Mouse (Mus musculus) frontal cortex, postnatal 10 days (tissue): Measurements from ENCODE around the gene Myt1l.
A peak's percentile ranks its signal among the peaks of the same experiment; 100 is the strongest.

Source experiments
- DNase-seq, 2 experiments: peaks; one replicate each; pipeline ENCODE4 v3.0.0; 2022; ENCODE audit warnings: low spot score in 2 of 2, mixed read lengths in 1 of 2

The Myt1l gene

DNA sequence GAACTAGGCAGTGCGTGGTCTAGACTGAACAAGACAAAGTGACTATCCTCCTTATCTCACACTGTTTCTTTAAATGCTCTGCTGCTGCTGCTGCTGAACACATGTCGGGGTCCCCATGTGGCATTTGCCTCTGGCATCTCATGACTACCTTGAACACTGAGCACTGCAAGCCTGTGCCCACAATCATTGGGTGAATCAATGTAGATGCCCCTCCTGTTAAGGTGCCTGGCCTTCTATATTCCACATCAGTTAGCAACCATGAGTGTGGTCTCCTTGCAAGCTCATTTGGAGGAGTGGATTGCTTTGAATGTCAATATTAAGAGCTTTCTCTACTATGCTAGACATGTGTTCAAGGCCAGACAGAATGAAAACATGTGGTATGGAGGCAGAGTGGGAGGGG, 287.3 kb downstream of the Myt1l start:
- DNase-seq, result no peak

DNA sequence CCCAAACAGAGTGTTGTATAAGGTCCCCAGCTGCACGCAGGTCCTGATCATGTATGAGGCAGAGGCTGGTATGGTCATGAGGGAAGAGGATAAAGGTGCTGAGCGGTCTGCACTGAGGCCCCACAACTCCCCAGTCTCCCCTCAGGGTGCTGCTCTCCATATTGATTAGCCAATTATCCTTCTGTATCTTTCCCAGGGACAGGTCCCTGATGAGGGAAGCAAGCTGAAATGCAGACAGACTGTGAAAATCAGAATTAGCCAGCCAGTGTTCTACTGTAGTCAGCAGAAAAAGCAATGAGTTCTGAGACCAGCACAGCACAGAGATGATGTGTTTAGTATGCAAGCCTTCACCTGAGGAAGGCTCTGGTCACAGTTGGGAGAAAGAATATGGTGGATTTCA, 287.9 kb downstream of the Myt1l start:
- DNase-seq, result no peak

DNA sequence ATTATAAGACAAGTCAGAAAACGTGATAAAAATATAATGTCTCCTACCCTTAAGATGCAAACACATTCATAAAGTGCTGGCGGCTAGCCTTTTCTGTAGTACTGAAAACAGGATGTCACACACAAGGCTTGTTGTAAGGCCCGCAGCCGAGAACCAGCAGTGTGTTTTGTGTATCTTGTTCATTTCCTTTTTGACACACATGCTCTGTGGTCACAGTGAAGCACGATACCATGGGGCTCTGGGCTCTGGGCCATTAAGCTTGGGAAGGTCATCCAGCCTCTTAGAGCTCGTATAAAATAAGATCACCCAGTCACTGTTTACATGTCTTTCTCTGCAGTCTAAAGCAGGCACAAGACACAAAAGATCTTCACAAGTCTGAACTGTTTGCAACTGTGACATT, 288.6 kb downstream of the Myt1l start:
- no peak for DNase-seq

DNA sequence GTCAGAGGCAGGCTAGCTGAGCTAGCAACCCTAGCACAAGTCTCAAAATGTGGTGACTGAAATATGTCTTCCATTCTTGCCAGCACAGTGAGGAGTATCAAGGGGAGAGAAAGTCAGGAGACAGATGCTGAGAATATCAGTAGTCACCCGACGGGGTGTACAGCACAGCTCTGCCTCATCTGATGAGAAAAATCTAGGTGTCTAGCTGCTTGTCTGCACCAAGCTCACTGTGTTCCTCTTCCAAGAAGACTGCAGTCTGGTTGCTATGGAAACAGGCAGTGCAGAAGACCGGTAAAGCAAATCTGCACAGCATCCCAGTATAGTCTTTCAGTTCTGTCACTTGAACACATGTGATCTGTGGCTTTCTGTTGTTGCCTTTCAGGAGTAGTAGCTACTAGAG, 294.0 kb downstream of the Myt1l start:
- peak in 1 of 2 experiments; percentile 58 for DNase-seq

DNA sequence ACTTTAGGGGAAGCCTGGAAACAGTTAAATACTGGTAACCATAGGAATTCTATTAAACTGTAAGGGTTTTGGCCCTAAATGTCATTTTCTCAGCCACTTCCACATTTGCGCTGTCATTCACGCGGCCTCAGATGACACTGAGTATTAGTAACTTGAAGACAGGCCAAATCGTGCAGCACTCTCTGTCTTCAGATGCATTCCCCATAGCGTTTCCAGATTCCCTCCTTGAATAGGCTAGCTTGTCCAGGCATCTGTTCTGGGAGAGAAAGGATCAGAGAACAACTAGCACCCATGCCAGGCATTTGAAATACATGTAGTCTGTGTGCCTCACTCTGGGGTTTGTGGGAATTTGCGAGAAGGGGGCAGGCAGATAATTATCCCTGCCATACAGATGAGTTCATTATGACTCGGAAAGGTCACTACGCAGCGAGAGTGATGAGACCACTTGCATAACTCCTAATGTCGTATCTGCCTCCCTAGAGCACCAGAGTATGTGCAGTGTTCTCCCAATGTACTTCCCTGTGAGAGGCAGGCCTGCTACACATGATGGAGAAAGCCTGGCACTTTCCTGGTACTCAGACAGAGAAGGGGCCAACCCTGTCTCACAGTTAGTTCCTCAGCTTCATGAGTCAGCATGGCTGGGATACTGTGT, 295.7 kb downstream of the Myt1l start:
- DNase-seq, result no peak

DNA sequence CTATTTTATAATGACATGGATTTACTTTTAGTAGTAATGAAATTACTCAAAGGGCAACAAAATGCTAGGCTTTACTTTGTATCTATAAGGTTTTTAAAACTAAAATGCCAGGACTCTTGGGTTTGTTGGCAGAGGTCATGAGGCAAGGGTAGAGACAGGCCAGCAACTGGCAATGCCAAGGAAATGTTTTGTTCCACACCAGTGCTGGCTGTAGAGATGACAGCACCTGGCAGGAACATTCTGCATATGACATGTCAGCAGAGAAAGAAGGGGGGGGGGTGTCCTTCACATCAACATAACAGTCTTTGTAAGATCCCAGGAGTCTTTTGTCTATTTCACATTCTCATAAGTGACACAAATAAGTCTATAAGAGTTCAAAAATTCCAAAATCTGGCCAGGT, 302.4 kb downstream of the Myt1l start:
- DNase-seq, result no peak

DNA sequence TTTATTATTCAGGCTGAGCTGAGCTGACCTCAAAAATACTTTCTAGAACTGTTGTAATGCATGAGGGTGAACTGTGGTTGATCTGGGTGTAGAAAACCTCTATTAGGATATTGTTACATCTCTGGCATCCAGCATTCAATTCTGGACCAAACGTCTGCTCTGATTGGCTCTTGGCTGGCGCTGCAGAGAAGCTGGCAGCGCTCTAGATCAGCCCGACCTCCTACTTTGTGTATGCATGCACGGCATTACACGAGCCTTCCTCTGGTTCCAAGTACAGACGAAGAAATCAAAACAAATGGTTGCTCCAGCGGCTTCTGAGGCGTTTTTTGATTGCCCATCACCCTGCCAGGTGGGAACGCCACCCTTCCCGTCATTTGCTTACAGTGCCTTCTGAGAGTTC, 303.2 kb downstream of the Myt1l start:
- DNase-seq, result no peak

DNA sequence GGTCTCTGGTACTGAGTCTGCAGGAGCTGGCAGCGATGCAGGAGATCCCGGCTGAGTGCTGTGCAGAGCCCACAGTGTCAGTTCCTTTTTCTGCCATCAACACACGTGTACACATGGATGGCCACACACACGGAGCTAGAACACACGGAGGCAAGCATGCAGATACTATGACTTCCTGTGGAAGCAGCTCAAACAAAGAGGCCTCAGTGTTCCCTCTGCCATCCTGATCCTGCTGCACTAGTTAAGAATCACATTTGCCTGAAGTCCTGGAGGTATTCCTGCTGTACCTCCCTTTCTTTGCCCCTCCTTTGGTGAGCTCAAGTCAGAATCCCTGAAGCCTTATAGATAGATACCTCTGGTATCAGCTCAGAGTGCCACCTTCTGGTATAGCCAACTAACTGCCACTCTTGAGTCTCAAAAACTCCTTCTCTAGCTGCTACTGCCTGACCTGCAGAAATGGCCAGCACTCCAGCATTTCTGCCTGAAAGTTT, 309.2 kb downstream of the Myt1l start:
- DNase-seq, result no peak

DNA sequence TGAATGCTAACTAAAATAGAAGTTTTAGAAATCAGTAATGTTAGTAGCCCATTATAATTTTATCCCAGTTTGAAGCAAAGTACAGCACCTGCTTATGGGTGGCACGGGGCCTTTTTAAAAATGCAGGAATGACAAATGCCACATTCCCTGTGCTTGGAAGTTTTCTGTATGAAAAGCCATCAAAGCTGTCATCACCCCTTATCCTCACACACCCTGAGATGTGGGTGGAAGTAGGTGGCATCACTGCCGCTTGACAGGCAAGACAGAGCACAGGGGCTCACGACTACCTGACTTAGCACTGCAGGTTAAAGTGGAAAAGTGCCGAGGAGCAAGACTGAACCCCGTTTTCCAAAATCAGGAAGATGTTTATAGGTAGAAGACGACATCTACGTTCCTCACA, 310.2 kb downstream of the Myt1l start:
- no peak for DNase-seq

DNA sequence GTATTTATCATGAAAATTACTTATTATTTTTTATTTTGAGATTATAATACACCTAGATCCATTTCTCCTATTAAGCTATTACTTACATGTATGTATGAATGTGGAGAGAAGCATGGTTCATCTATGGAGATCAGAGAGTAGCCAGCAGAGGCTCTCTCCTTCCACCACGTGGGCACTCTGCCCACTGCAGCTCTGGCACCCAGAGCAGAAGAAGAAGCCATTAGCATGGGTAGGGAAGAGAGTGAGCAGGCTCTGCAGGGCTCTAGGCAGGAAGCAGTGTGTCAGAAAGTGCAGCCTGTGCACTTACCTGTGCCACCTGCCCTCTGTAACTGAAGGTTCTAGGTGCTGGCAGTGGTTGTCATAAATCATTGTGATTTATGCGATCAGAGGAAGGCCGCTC, 321.8 kb downstream of the Myt1l start:
- DNase-seq, result no peak

DNA sequence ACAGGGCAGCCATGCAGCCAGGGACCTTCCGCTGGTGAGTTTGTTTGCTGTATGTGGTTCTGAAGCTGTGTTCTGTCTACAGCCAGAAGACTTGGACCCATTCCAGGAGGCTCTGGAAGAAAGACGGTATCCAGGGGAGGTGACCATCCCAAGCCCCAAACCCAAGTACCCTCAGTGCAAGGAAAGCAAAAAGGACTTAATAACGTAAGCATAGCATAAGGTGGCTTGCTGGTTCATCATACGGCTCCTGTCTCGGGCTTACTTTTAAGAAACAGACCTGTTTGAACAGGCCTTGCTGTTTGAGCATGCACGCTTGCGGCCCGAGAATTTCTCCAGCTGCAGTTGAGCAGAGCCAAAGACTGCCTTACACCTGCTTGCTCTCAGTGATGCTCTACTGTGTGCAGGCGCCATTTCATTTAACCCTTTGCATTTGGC, 326.0 kb downstream of the Myt1l start:
- no peak for DNase-seq

DNA sequence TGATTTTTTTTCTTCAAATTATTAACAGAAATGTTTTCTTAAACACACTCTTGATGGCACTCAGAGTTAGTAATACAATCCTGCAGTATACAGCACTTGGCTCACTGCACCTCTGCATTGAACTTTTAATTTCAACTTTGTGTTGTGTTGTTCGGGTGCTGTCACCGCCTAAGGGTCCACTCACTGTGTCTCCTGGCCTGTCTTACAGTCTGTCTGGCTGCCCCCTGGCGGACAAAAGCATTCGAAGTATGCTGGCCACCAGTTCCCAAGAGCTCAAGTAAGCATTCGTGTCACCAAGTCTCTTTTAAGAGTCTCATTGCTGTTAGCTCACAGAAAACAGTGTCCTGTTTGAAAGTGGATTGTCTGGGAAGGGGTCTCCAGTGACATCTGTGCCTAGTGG, 326.8 kb downstream of the Myt1l start:
- DNase-seq, result peak in 1 of 2 experiments; percentile 56

DNA sequence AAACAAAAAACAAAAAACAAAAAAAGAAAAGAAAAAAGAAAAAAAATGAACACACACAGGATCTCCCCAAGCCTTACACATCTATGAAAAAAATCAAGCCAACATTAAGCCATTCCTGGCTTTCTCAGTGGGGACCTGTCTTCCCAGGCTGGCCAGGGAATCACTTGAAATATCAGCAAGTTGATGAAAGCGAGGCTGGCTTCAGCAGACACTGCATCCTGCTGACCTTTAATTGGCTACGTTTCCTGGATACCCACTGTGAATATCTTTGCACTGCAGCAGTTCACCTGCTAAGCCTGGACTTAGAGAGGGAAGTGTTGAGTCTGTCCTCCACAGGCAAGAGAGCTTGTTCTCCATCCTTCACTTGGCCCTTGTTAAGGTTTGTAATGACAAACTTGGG, 332.8 kb downstream of the Myt1l start:
- no peak for DNase-seq

DNA sequence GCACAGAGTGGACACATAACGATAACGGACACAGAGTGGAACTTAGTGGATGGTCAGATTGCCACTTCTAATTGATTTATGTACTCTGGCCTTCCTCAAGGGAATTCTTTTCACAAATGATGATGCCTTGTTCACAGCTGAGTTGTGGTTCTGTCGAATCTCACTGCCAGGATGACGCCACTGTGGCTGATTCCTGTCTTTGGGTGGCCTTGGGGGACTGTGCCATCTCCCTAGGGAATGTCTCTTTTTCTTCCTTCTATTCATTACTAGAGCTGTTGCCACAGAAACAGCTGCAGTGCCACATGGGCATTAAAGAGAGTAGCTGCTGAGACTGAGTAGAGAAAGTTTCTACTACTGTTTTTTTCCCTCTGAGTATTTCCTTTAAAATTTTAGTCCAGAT, 340.1 kb downstream of the Myt1l start:
- DNase-seq, result no peak

DNA sequence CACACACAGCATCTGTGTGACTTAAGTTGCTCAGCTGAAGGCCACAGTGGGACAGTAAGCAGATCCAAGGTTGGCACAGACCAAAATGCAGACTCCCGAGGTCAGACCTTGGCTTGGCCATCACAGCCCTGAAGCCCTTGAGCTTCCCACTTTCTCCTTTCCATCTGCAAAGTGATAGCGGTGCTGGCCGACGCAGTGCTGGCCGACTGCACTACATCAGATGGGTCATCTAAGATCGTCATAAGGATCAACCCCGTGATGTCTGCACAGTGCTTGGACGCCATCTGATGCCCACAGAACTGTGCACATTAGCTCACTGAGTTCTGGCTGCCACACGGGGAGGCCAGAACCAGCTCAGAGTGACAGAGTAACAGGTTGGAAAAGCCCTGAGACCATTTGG, 340.6 kb downstream of the Myt1l start:
- no peak for DNase-seq

DNA sequence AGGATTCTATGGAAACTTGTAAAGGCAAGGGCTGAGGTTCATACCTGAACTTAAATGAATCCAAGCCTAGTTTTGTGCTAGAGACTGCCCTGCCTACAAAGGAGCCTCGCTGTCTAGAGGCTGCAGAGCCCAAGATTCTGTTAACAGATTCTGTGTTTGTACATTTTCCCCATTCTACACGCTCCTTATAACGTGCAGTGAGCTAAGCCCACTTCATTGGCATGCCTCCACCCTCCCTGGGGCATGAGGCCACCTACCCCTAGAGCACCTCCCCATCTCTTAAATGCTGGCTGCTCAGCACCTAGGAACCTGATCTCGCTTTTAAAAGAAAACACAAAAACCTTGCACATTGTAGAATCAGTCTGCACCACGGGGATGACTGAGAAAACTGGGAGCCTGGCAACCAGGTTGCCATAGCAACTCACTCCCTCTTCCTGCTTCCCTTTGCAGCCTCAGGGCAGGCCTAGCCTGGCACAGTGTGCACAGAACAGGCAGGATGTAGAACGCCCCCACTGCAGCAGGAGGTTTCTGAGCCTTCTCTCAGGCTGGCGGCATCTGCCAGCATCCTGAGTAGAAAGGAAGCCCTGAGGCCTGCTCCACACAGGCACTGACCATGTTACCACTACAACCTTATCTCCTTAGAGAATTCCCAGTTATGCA, 344.1 kb downstream of the Myt1l start:
- DNase-seq, result peak; percentile 91 to 95

DNA sequence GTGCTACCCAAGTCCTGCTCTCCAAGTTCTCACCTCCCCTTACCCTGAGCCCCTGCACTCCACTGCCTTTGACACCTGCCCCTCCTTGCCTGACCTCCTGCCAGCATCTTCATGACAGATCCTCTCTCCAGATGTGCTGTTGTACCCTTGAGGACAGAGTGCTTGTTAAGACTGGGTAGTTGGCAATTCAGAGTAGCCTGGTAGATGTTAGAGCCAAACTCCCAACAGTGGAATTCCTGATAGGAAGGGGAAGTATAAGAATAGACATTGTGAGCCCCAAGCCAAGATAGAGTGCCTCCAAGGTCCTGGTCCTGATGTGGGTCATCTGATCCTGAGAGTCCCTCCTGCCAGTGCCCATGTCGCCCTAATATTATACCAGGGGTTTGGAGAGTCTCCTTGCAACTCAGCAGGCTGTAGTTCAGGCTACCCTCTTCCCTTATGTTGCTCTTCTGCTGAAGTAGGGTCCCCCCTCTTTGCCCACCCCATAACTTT, 345.1 kb downstream of the Myt1l start:
- DNase-seq, result no peak

DNA sequence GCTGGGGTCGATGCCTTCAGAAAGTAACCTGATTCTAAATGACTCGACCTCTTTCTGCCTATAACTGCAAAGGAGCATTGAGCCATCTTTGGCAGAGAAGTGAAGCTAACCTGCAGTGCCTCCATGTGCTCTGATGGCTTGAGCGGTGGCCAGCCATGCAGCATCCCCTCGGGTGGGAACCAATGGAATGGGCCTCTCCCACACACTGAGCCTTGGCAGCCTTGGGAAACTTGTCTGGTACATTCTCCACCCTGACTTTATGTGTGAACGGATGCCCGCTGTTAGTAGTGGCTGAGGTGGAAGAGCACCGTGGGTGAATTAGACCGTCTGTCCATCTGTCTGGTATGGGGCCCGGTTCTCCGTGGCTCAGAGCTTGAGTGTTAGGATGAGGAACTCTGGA, 349.8 kb downstream of the Myt1l start:
- no peak for DNase-seq

DNA sequence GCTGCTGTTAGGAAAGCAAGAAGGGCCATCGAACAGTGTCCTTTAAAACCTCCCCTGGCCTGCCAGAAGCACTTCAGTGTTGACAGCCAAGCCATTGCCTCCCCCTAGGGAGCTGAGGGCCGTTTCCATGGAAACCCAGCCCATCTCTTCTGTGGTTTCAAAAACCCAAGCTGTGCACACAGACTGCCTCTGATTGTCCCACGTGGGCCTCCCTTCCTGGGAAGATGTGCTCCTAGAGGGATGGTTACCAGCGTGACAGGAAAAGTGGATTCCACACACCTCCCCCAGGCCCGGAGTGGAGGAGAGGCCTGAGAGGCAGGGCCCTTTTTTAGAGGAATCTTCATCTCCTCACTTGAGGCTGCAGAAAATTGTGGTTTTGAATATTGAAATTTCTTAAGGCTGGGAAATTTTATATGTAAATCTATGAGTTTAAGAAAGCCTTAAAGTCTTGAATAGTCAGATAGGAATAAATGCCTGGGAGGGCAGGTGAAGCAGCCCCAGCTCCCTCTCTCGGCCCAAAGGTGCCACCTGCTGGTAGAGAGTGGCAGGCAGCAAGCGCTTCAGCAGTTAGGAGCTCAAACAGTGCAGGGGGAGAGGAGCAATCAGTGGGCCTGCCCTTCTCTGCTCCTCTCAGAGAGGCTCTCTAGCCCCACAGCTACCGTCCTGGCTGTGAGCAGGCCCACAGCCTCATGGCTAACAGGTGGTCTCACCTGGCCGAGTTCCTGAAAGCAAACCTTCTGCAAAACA, 354.9 kb downstream of the Myt1l start:
- DNase-seq, result peak; percentile 82 to 88

DNA sequence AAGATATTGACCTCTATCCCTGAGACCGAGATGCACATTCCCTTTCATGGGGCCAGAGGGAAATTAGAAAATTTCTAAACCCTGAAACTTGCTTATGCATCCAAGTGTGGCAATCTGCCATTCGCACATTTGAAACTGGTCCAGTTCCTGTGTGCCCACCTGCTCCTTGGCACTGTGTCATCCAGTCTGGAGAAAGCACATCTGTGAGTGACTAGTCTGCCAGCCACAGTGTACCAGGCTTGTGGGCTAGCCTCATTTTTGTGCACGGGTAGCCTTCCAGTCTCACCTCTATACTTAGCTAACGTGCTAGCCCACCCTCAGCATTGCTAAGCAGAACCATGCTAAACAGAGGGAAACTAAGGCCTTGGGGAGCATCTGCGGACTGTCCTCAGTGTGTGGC, 356.2 kb downstream of the Myt1l start:
- peak in 1 of 2 experiments; percentile 36 for DNase-seq

DNA sequence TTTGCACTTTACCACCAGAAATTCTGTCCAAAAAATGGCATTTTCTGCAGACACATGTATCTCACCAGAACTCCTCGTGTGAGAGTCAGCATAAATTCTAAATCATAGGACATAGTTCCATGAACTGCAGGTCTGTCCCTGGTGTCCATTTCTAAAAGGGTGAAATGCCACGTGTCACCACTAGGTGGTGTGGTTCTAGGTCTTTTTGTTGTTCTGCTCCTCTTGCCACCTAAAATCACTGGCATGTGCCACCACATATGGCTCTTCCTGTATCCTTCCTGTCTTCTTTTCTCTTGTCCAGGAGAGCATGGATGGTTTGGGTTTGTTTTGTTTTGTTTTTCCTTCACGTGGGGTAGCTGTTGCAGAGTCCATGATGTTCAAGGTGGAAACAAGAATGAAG, 366.5 kb downstream of the Myt1l start:
- no peak for DNase-seq

DNA sequence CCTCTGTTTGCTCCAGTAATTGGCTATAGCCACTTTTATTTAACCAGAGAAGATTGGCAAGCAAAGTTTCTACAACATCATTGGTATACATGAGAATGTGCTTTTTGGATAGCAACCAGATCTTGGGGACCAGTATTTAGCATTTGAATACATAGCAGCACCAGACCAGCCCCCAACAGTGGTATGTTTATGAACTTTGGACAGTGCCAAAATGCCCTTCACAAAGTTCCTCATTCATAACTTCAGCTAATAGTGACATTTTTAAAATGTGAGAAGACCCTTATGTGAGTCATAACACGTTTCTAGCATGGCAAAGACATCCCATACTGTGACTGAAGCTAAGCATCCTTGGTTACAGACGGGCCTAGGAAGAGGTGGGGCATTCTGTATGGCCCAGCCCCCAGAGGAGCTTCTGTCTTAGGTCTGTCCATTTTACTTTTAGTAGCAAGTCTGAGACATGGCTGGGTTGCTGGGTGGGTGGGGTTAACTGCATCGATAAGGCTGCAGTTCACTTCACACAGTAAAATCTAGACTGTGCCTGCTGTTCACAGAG, 369.4 kb downstream of the Myt1l start:
- no peak for DNase-seq
